Mouse (Mus musculus): Measurements from ENCODE around the gene Otulin. TPM values are rescaled to one million over a fixed set of nuclear protein-coding genes. Genes with fewer than 3 reads are reported as not detected.
A peak's percentile ranks its signal among the peaks of the same experiment; 100 is the strongest.

Otulin gene
- polyA plus RNA-seq, 1 experiment from 2014 or later: 12.3 TPM

- H3K9ac ChIP-seq (ENCODE audit: low read depth, low read length): no peak overlapping the region
- no peaks in the 10 kb centered on the region for H3K4me1 ChIP-seq (ENCODE audit: control insufficient read depth, insufficient read depth, low read depth, low read length)
- H3K36me3 ChIP-seq (ENCODE audit: control insufficient read depth, insufficient read depth, low read length): no peaks in the 10 kb centered on the region
- 96% methylated on average over 6 of the region's 6 CpGs for WGBS
- ATAC-seq: no peak
- H3K4me3 ChIP-seq (ENCODE audit: low read length): no peak overlapping the region
- H3K27me3 ChIP-seq (replicated peaks; ENCODE audit: control insufficient read depth, insufficient read depth, low read length): no peaks in the 10 kb centered on the region
- no peak overlapping the region for H3K27ac ChIP-seq (ENCODE audit: low read depth, low read length)
- H3K4me2 ChIP-seq (ENCODE audit: low read length): no peak overlapping the region
- H3K9me3 ChIP-seq (ENCODE audit: control insufficient read depth, low read length): no peaks in the 10 kb centered on the region
Observed at GRCm38 (mm10) chr15:27661696-27662095, 31.2 kb upstream of the Otulin start.

- H3K9me3 ChIP-seq (ENCODE audit: control insufficient read depth, low read length): no peaks in the 10 kb centered on the region
- ATAC-seq: peak; percentile 71
- no peaks in the 10 kb centered on the region for H3K4me1 ChIP-seq (ENCODE audit: control insufficient read depth, insufficient read depth, low read depth, low read length)
- no peak overlapping the region for H3K4me2 ChIP-seq (ENCODE audit: low read length)
- no peaks in the 10 kb centered on the region for H3K36me3 ChIP-seq (ENCODE audit: control insufficient read depth, insufficient read depth, low read length)
- no peaks in the 10 kb centered on the region for H3K27me3 ChIP-seq (replicated peaks; ENCODE audit: control insufficient read depth, insufficient read depth, low read length)
- no peak overlapping the region for H3K9ac ChIP-seq (ENCODE audit: low read depth, low read length)
- WGBS: 46% methylated on average over 17 of the region's 17 CpGs
- no peak overlapping the region for H3K4me3 ChIP-seq (ENCODE audit: low read length)
- no peak overlapping the region for H3K27ac ChIP-seq (ENCODE audit: low read depth, low read length)
Observed at GRCm38 (mm10) chr15:27659592-27660244, 29.2 kb upstream of the Otulin start.

GRCm38 (mm10) chr15:27659143-27659542 lies 28.6 kb upstream of the Otulin start:
- Histone ChIP-seq H3K9ac (ENCODE audit: low read depth, low read length) (no peak overlapping the region), H3K9me3 (ENCODE audit: control insufficient read depth, low read length) (no peaks in the 10 kb centered on the region), H3K27ac (ENCODE audit: low read depth, low read length) (no peak overlapping the region), H3K27me3 (replicated peaks; ENCODE audit: control insufficient read depth, insufficient read depth, low read length) (no peaks in the 10 kb centered on the region), H3K36me3 (ENCODE audit: control insufficient read depth, insufficient read depth, low read length) (no peaks in the 10 kb centered on the region), H3K4me2 (ENCODE audit: low read length) (no peak overlapping the region), H3K4me3 (ENCODE audit: low read length) (no peak overlapping the region), H3K4me1 (ENCODE audit: control insufficient read depth, insufficient read depth, low read depth, low read length) (no peaks in the 10 kb centered on the region)
- 89% methylated on average over 5 of the region's 5 CpGs for WGBS
- peak; percentile 48; the same call in 1 of the 2 replicates for ATAC-seq

- Histone ChIP-seq H3K27me3 (replicated peaks; ENCODE audit: control insufficient read depth, insufficient read depth, low read length) (no peaks in the 10 kb centered on the region), H3K4me2 (ENCODE audit: low read length) (no peak overlapping the region), H3K4me3 (ENCODE audit: low read length) (no peak overlapping the region), H3K4me1 (ENCODE audit: control insufficient read depth, insufficient read depth, low read depth, low read length) (no peaks in the 10 kb centered on the region), H3K27ac (ENCODE audit: low read depth, low read length) (no peak overlapping the region), H3K9me3 (ENCODE audit: control insufficient read depth, low read length) (no peaks in the 10 kb centered on the region), H3K9ac (ENCODE audit: low read depth, low read length) (no peak overlapping the region), H3K36me3 (ENCODE audit: control insufficient read depth, insufficient read depth, low read length) (no peaks in the 10 kb centered on the region)
- no peak for ATAC-seq
- WGBS: 92% methylated on average over 4 of the region's 4 CpGs
Observed at GRCm38 (mm10) chr15:27658356-27658755, 27.9 kb upstream of the Otulin start.

- Histone ChIP-seq H3K36me3 (ENCODE audit: control insufficient read depth, insufficient read depth, low read length) (no peaks in the 10 kb centered on the region), H3K4me1 (ENCODE audit: control insufficient read depth, insufficient read depth, low read depth, low read length) (no peaks in the 10 kb centered on the region), H3K4me2 (ENCODE audit: low read length) (no peak overlapping the region), H3K4me3 (ENCODE audit: low read length) (no peak overlapping the region), H3K9ac (ENCODE audit: low read depth, low read length) (no peak overlapping the region), H3K27me3 (replicated peaks; ENCODE audit: control insufficient read depth, insufficient read depth, low read length) (no peaks in the 10 kb centered on the region), H3K27ac (ENCODE audit: low read depth, low read length) (no peak overlapping the region), H3K9me3 (ENCODE audit: control insufficient read depth, low read length) (no peaks in the 10 kb centered on the region)
- no peak for ATAC-seq
- 98% methylated on average over 10 of the region's 10 CpGs for WGBS
Observed at GRCm38 (mm10) chr15:27657866-27658265, 27.4 kb upstream of the Otulin start.

GRCm38 (mm10) chr15:27656626-27657025 lies 26.1 kb upstream of the Otulin start:
- Histone ChIP-seq H3K4me1 (ENCODE audit: control insufficient read depth, insufficient read depth, low read depth, low read length) (no peaks in the 10 kb centered on the region), H3K27ac (ENCODE audit: low read depth, low read length) (no peak overlapping the region), H3K9me3 (ENCODE audit: control insufficient read depth, low read length) (no peaks in the 10 kb centered on the region), H3K27me3 (replicated peaks; ENCODE audit: control insufficient read depth, insufficient read depth, low read length) (no peaks in the 10 kb centered on the region), H3K9ac (ENCODE audit: low read depth, low read length) (no peak overlapping the region), H3K36me3 (ENCODE audit: control insufficient read depth, insufficient read depth, low read length) (no peaks in the 10 kb centered on the region), H3K4me2 (ENCODE audit: low read length) (no peak overlapping the region), H3K4me3 (ENCODE audit: low read length) (no peak overlapping the region)
- whole genome bisulfite sequencing: 83% methylated on average over 9 of the region's 9 CpGs
- ATAC-seq: no peak

GRCm38 (mm10) chr15:27655015-27655414 lies 24.5 kb upstream of the Otulin start:
- Histone ChIP-seq H3K36me3 (ENCODE audit: control insufficient read depth, insufficient read depth, low read length) (no peaks in the 10 kb centered on the region), H3K4me2 (ENCODE audit: low read length) (no peak overlapping the region), H3K27ac (ENCODE audit: low read depth, low read length) (no peak overlapping the region), H3K27me3 (replicated peaks; ENCODE audit: control insufficient read depth, insufficient read depth, low read length) (no peaks in the 10 kb centered on the region), H3K4me3 (ENCODE audit: low read length) (no peak overlapping the region), H3K9me3 (ENCODE audit: control insufficient read depth, low read length) (no peaks in the 10 kb centered on the region), H3K4me1 (ENCODE audit: control insufficient read depth, insufficient read depth, low read depth, low read length) (no peaks in the 10 kb centered on the region), H3K9ac (ENCODE audit: low read depth, low read length) (no peak overlapping the region)
- no peak for ATAC-seq
- 20% methylated on average over 5 of the region's 5 CpGs for WGBS

- H3K9me3 ChIP-seq (ENCODE audit: control insufficient read depth, low read length): no peaks in the 10 kb centered on the region
Observed at GRCm38 (mm10) chr15:27647686-27648085, 17.2 kb upstream of the Otulin start.

GRCm38 (mm10) chr15:27646665-27647064 lies 16.2 kb upstream of the Otulin start:
- no peaks in the 10 kb centered on the region for H3K27me3 ChIP-seq (replicated peaks; ENCODE audit: control insufficient read depth, insufficient read depth, low read length)
- no peak overlapping the region for H3K4me2 ChIP-seq (ENCODE audit: low read length)
- H3K9me3 ChIP-seq (ENCODE audit: control insufficient read depth, low read length): no peaks in the 10 kb centered on the region
- no peak overlapping the region for H3K27ac ChIP-seq (ENCODE audit: low read depth, low read length)
- no peaks in the 10 kb centered on the region for H3K36me3 ChIP-seq (ENCODE audit: control insufficient read depth, insufficient read depth, low read length)
- 92% methylated on average over 8 of the region's 8 CpGs for WGBS
- no peak overlapping the region for H3K9ac ChIP-seq (ENCODE audit: low read depth, low read length)
- H3K4me1 ChIP-seq (ENCODE audit: control insufficient read depth, insufficient read depth, low read depth, low read length): no peaks in the 10 kb centered on the region
- no peak overlapping the region for H3K4me3 ChIP-seq (ENCODE audit: low read length)
- ATAC-seq: no peak

More at GRCm38 (mm10) chr15:27647686-27648085, 17.2 kb upstream of the Otulin start:
- no peaks in the 10 kb centered on the region for H3K4me1 ChIP-seq (ENCODE audit: control insufficient read depth, insufficient read depth, low read depth, low read length)
- no peaks in the 10 kb centered on the region for H3K27me3 ChIP-seq (replicated peaks; ENCODE audit: control insufficient read depth, insufficient read depth, low read length)
- no peak overlapping the region for H3K4me3 ChIP-seq (ENCODE audit: low read length)
- WGBS: 49% methylated on average over 3 of the region's 3 CpGs
- H3K4me2 ChIP-seq (ENCODE audit: low read length): no peak overlapping the region
- H3K9ac ChIP-seq (ENCODE audit: low read depth, low read length): no peak overlapping the region
- no peak overlapping the region for H3K27ac ChIP-seq (ENCODE audit: low read depth, low read length)
- no peak for ATAC-seq
- H3K36me3 ChIP-seq (ENCODE audit: control insufficient read depth, insufficient read depth, low read length): no peaks in the 10 kb centered on the region
